In genomic region chr10:34449469-34449868, GRCm38 (mm10) we compare ENCODE assay signal across 24 mouse cellular contexts. TPM values are rescaled to one million over a fixed set of nuclear protein-coding genes. Genes with fewer than 3 reads are reported as not detected.
DNase-seq lines count a peak whose midpoint lies in the region; ATAC-seq and TF ChIP-seq lines count a peak whose summit lies in the region.
"Had no signal": no experiment of that assay in that cellular context is flagged by ENCODE, and none has a peak within 500 bp of the region (broad histone marks: within the 10 kb centered on the region; RNA-seq: fewer than 3 reads in every experiment).

No protein-coding gene starts in this region.

- H3K27ac ChIP-seq in kidney, adult 2 months (ENCODE audit: insufficient read depth, low read depth, low read length): no peak overlapping the region
- H3K27ac ChIP-seq in kidney, embryonic 16.5 days (ENCODE audit: low read length): no peak overlapping the region
- no peak overlapping the region for H3K27ac ChIP-seq in gastrocnemius, adult 2 months
- H3K27ac ChIP-seq: embryonic facial prominence, embryonic 13.5 days; embryonic facial prominence, embryonic 15.5 days; forebrain, embryonic 10.5 days; forebrain, embryonic 12.5 days had no signal

- no peaks in the 10 kb centered on the region for H3K27me3 ChIP-seq in kidney, adult 2 months (replicated peaks; ENCODE audit: control insufficient read depth, insufficient read depth, low read length)
- H3K27me3 ChIP-seq in kidney, embryonic 16.5 days (ENCODE audit: insufficient read depth, low read length): no peaks in the 10 kb centered on the region
- H3K27me3 ChIP-seq: embryonic facial prominence, embryonic 13.5 days; embryonic facial prominence, embryonic 15.5 days; forebrain, embryonic 12.5 days had no signal

- H3K4me3 ChIP-seq in kidney, adult 2 months (ENCODE audit: insufficient read depth, low read depth, low read length): no peak overlapping the region
- H3K4me3 ChIP-seq in kidney, embryonic 16.5 days (ENCODE audit: low read length): no peak overlapping the region
- no peak overlapping the region for H3K4me3 ChIP-seq in gastrocnemius, adult 2 months
- H3K4me3 ChIP-seq: embryonic facial prominence, embryonic 13.5 days; embryonic facial prominence, embryonic 15.5 days; erythroblast, embryonic 14.5 days; forebrain, embryonic 10.5 days; forebrain, embryonic 12.5 days had no signal

- no peaks in the 10 kb centered on the region for H3K36me3 ChIP-seq in kidney, adult 2 months (ENCODE audit: control insufficient read depth, insufficient read depth, low read length)
- no peaks in the 10 kb centered on the region for H3K36me3 ChIP-seq in kidney, embryonic 16.5 days (ENCODE audit: insufficient read depth, low read length)
- H3K36me3 ChIP-seq: embryonic facial prominence, embryonic 13.5 days; embryonic facial prominence, embryonic 15.5 days; forebrain, embryonic 10.5 days; forebrain, embryonic 12.5 days had no signal

- H3K4me1 ChIP-seq in kidney, adult 2 months (ENCODE audit: control insufficient read depth, insufficient read depth, low read length): no peaks in the 10 kb centered on the region
- no peaks in the 10 kb centered on the region for H3K4me1 ChIP-seq in kidney, embryonic 16.5 days (ENCODE audit: insufficient read depth, low read length)
- H3K4me1 ChIP-seq: embryonic facial prominence, embryonic 13.5 days; embryonic facial prominence, embryonic 15.5 days; forebrain, embryonic 10.5 days; forebrain, embryonic 12.5 days had no signal

- TF ChIP-seq POLR2A in kidney, adult 2 months (IDR thresholded peaks at IDR 0.05; ENCODE audit: low read depth, low read length): no peak

- intact Hi-C loops in gastrocnemius, adult 2 months (cut with DNase I): no loop called here

- ATAC-seq in kidney, embryonic 16.5 days (ENCODE audit: low FRiP score, low TSS enrichment): no peak
- ATAC-seq: forebrain, embryonic 14.5 days; forebrain, embryonic 16.5 days had no signal

- no peak overlapping the region for H3K9ac ChIP-seq in kidney, embryonic 16.5 days (replicated peaks; ENCODE audit: low read length)
- H3K9ac ChIP-seq: embryonic facial prominence, embryonic 13.5 days; embryonic facial prominence, embryonic 15.5 days; forebrain, embryonic 12.5 days had no signal

- H3K4me2 ChIP-seq in kidney, embryonic 16.5 days (replicated peaks; ENCODE audit: low read depth, low read length): no peak overlapping the region
- H3K4me2 ChIP-seq: embryonic facial prominence, embryonic 13.5 days; embryonic facial prominence, embryonic 15.5 days; forebrain, embryonic 12.5 days had no signal

- peak; percentile 14 for DNase-seq in kidney, adult 2 months
- peak; percentile 19 for DNase-seq in brain, adult 2 months (ENCODE audit: low read depth, low spot score)
- DNase-seq in telencephalon, adult 2 months (ENCODE audit: low read depth, low spot score): peak; percentile 28
- no peak for DNase-seq in gastrocnemius, adult 2 months
- DNase-seq: adrenal gland, adult 8-10 months; adrenal gland, postnatal 14 days; adrenal gland, postnatal 36 days; cerebellum, adult 11 months; cerebellum, adult 18-20 months; cerebellum, adult 8-10 months; cerebellum, adult 9-11 months; cerebellum, postnatal 14 days; cerebellum, postnatal 36 days; embryo, embryonic 11 days had no signal

- H3K9me3 ChIP-seq in kidney, embryonic 16.5 days (ENCODE audit: low read length): no peaks in the 10 kb centered on the region
- H3K9me3 ChIP-seq: embryonic facial prominence, embryonic 13.5 days; embryonic facial prominence, embryonic 15.5 days; forebrain, embryonic 10.5 days; forebrain, embryonic 12.5 days had no signal

- whole genome bisulfite sequencing in kidney, adult 2 months: 53% methylated on average over 1 of the region's 1 CpGs
- WGBS in kidney, embryonic 16.5 days: 82% methylated on average over 1 of the region's 1 CpGs

- TF ChIP-seq CTCF in kidney, adult 2 months (conservative IDR thresholded peaks at IDR 0.05; ENCODE audit: insufficient read depth, insufficient read length, low read depth, low read length): no peak
- TF ChIP-seq CTCF in gastrocnemius, adult 2 months (IDR thresholded peaks at IDR 0.05): no peak

RNA-seq across cellular contexts. Expression of gene Nt5dc1, which starts 31.1 kb away (rescaled TPM):
- polyA plus RNA-seq in kidney, adult 2 months (2012; rRNA removed): 13.3 and 14.9 TPM in 2 replicates
- 11.8 and 12.1 TPM in 2 replicates for polyA plus RNA-seq in kidney, embryonic 16.5 days (2015; fragmentation: Nextera tagmentation; extraction: Ambion mirVana)
- 1 to 10 TPM; 4.7 to 5.6 TPM for total RNA-seq in gastrocnemius, adult 2 months (2021)

RNA-seq across cellular contexts. Expression of gene Frk, which starts 33.7 kb away (rescaled TPM):
- 3.7 and 3.8 TPM in 2 replicates for polyA plus RNA-seq in kidney, adult 2 months (2012; rRNA removed)
- 20.8 and 24.3 TPM in 2 replicates for polyA plus RNA-seq in kidney, embryonic 16.5 days (2015; fragmentation: Nextera tagmentation; extraction: Ambion mirVana)
- total RNA-seq in gastrocnemius, adult 2 months (2021): 1 to 10 TPM in 1 of 2 experiments, under 1 TPM in 1; 0.28 to 1.1 TPM
- total RNA-seq: common myeloid progenitor, adult 5-6 weeks; MEL had no signal
- polyA plus RNA-seq: erythroblast, embryonic 14.5 days had no signal

RNA-seq across cellular contexts. Expression of gene Col10a1, which starts 59.7 kb away (rescaled TPM):
- polyA plus RNA-seq in kidney, adult 2 months (2012; rRNA removed): not detected in 2 replicates
- polyA plus RNA-seq in kidney, embryonic 16.5 days (2015; fragmentation: Nextera tagmentation; extraction: Ambion mirVana): 0.15 and 0.22 TPM in 2 replicates
- not detected for total RNA-seq in gastrocnemius, adult 2 months (2021)
- total RNA-seq: adrenal gland, adult 8-10 months; common myeloid progenitor, adult 5-6 weeks; MEL had no signal
- polyA plus RNA-seq: erythroblast, embryonic 14.5 days; forebrain, embryonic 14.5 days had no signal
